In the genomic region with DNA sequence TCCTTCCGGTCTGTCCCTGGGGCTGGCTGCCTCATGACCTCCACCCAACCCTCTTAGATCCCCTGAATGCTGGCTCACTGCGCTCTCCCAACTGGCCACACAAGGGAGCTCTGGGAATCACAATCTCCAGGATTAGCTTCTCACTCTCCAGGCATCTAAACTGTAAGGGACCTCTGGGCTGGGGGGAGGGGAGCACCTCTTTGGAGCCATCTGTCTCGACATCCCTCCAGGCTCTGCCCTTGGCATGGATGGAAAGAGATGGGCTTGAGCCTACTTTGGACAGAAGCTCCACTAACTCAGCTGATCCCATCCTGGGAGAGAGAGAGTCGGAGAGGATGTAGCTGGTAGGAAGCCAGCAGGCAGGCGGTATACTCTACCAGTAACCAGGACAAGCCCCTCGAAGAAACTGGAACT, we compare ENCODE assay signal across 9 mouse cellular contexts. TPM values are rescaled to one million over a fixed set of nuclear protein-coding genes. Genes with fewer than 3 reads are reported as not detected.
A peak's percentile ranks its signal among the peaks of the same experiment; 100 is the strongest.
DNase-seq lines count a peak whose midpoint lies in the region; ATAC-seq lines count a peak whose summit lies in the region.
"Had no signal": no experiment of that assay in that cellular context is flagged by ENCODE, and none has a peak within 500 bp of the region (broad histone marks: within the 10 kb centered on the region; RNA-seq: fewer than 3 reads in every experiment).

No protein-coding gene starts in this region.

- peak overlapping the region; percentile 51 for H3K27ac ChIP-seq in forebrain, embryonic 12.5 days
- peak overlapping the region; percentile 31 for H3K27ac ChIP-seq in hindbrain, embryonic 15.5 days (replicated peaks)
- peak overlapping the region; percentile 11; the same call in 1 of the 2 replicates for H3K27ac ChIP-seq in liver, embryonic 12.5 days
- H3K27ac ChIP-seq: liver, embryonic 13.5 days had no signal

- peaks cover 65% of the 10 kb centered on the region for H3K4me1 ChIP-seq in forebrain, embryonic 12.5 days
- H3K4me1 ChIP-seq in hindbrain, embryonic 15.5 days (replicated peaks) = peaks cover 53% of the 10 kb centered on the region
- peaks cover 53% of the 10 kb centered on the region for H3K4me1 ChIP-seq in liver, embryonic 12.5 days

- no peaks in the 10 kb centered on the region for H3K9me3 ChIP-seq in forebrain, embryonic 12.5 days
- no peaks in the 10 kb centered on the region for H3K9me3 ChIP-seq in hindbrain, embryonic 15.5 days
- no peaks in the 10 kb centered on the region for H3K9me3 ChIP-seq in liver, embryonic 12.5 days (replicated peaks)
- H3K9me3 ChIP-seq: liver, embryonic 13.5 days had no signal

- WGBS in forebrain, embryonic 12.5 days = 52% methylated on average over 6 of the region's 6 CpGs
- WGBS in hindbrain, embryonic 15.5 days = 45% methylated on average over 6 of the region's 6 CpGs
- WGBS in liver, embryonic 12.5 days (ENCODE audit: insufficient replicate concordance) = 21% methylated on average over 6 of the region's 6 CpGs

- H3K9ac ChIP-seq in forebrain, embryonic 12.5 days = no peak overlapping the region
- no peak overlapping the region for H3K9ac ChIP-seq in hindbrain, embryonic 15.5 days
- H3K9ac ChIP-seq in liver, embryonic 12.5 days = no peak overlapping the region
- H3K9ac ChIP-seq: liver, embryonic 13.5 days had no signal

- no peaks in the 10 kb centered on the region for H3K27me3 ChIP-seq in forebrain, embryonic 12.5 days
- no peaks in the 10 kb centered on the region for H3K27me3 ChIP-seq in hindbrain, embryonic 15.5 days
- peaks cover 49% of the 10 kb centered on the region for H3K27me3 ChIP-seq in liver, embryonic 12.5 days (replicated peaks)

- peak; percentile 55 to 56 for DNase-seq in right cerebral cortex, postnatal 10 days (ENCODE audit: low spot score in 2 of 2)
- DNase-seq in right cerebral cortex, postnatal 25 days = no peak
- DNase-seq in retina, postnatal 7 days (ENCODE audit: low read depth, low spot score) = peak; percentile 83
- no peak for DNase-seq in urinary bladder, postnatal 10 days (ENCODE audit: low spot score)
- DNase-seq in urinary bladder, postnatal 36 days (ENCODE audit: low spot score in 2 of 2) = no peak
- DNase-seq: liver, embryonic 13.5 days had no signal

- 0 out of 2 replicates have a peak overlapping the region, but pooled peaks have one; percentile 4 for H3K4me2 ChIP-seq in forebrain, embryonic 12.5 days
- H3K4me2 ChIP-seq in hindbrain, embryonic 15.5 days = no peak overlapping the region
- H3K4me2 ChIP-seq in liver, embryonic 12.5 days = no peak overlapping the region

- H3K36me3 ChIP-seq in forebrain, embryonic 12.5 days (replicated peaks) = peaks cover 25% of the 10 kb centered on the region
- H3K36me3 ChIP-seq in hindbrain, embryonic 15.5 days = peaks cover 23% of the 10 kb centered on the region
- H3K36me3 ChIP-seq in liver, embryonic 12.5 days = peaks cover 20% of the 10 kb centered on the region

- no peak for ATAC-seq in forebrain, embryonic 12.5 days (ENCODE audit: low FRiP score)
- ATAC-seq in hindbrain, embryonic 15.5 days (ENCODE audit: low FRiP score, low read depth) = no peak
- no peak for ATAC-seq in liver, embryonic 12.5 days

- H3K4me3 ChIP-seq in forebrain, embryonic 12.5 days (replicated peaks) = no peak overlapping the region
- H3K4me3 ChIP-seq in hindbrain, embryonic 15.5 days = no peak overlapping the region
- H3K4me3 ChIP-seq in liver, embryonic 12.5 days = no peak overlapping the region
- H3K4me3 ChIP-seq: liver, embryonic 13.5 days had no signal

RNA-seq across cellular contexts. Expression of gene Plxnb2, which starts 1.7 kb away (rescaled TPM):
- 174 and 182 TPM in 2 replicates for polyA plus RNA-seq in forebrain, embryonic 12.5 days (2016; fragmentation: Nextera tagmentation; extraction: Ambion mirVana)
- 90.7 and 105 TPM in 2 replicates for polyA plus RNA-seq in hindbrain, embryonic 15.5 days (2015; fragmentation: Nextera tagmentation; extraction: Ambion mirVana)
- 38.5 and 38.8 TPM in 2 replicates for polyA plus RNA-seq in liver, embryonic 12.5 days (2016; fragmentation: Nextera tagmentation; extraction: Ambion mirVana)

RNA-seq across cellular contexts. Expression of gene Dennd6b, which starts 14.0 kb away (rescaled TPM):
- polyA plus RNA-seq in forebrain, embryonic 12.5 days (2016; fragmentation: Nextera tagmentation; extraction: Ambion mirVana) = 38.8 and 44.0 TPM in 2 replicates
- polyA plus RNA-seq in hindbrain, embryonic 15.5 days (2015; fragmentation: Nextera tagmentation; extraction: Ambion mirVana) = 80.4 and 93.7 TPM in 2 replicates
- polyA plus RNA-seq in liver, embryonic 12.5 days (2016; fragmentation: Nextera tagmentation; extraction: Ambion mirVana) = 5.3 and 5.5 TPM in 2 replicates

RNA-seq across cellular contexts. Expression of gene Ppp6r2, which starts 29.0 kb away (rescaled TPM):
- polyA plus RNA-seq in forebrain, embryonic 12.5 days (2016; fragmentation: Nextera tagmentation; extraction: Ambion mirVana) = 47.1 and 57.2 TPM in 2 replicates
- polyA plus RNA-seq in hindbrain, embryonic 15.5 days (2015; fragmentation: Nextera tagmentation; extraction: Ambion mirVana) = 71.3 and 73.4 TPM in 2 replicates
- 21.4 and 23.9 TPM in 2 replicates for polyA plus RNA-seq in liver, embryonic 12.5 days (2016; fragmentation: Nextera tagmentation; extraction: Ambion mirVana)

RNA-seq across cellular contexts. Expression of gene Mapk11, which starts 32.9 kb away (rescaled TPM):
- polyA plus RNA-seq in forebrain, embryonic 12.5 days (2016; fragmentation: Nextera tagmentation; extraction: Ambion mirVana) = 46.9 and 47.4 TPM in 2 replicates
- 27.3 and 28.3 TPM in 2 replicates for polyA plus RNA-seq in hindbrain, embryonic 15.5 days (2015; fragmentation: Nextera tagmentation; extraction: Ambion mirVana)
- 1.8 TPM in 2 replicates for polyA plus RNA-seq in liver, embryonic 12.5 days (2016; fragmentation: Nextera tagmentation; extraction: Ambion mirVana)

RNA-seq across cellular contexts. Expression of gene Mapk12, which starts 41.8 kb away (rescaled TPM):
- polyA plus RNA-seq in forebrain, embryonic 12.5 days (2016; fragmentation: Nextera tagmentation; extraction: Ambion mirVana) = 14.2 and 16.7 TPM in 2 replicates
- polyA plus RNA-seq in hindbrain, embryonic 15.5 days (2015; fragmentation: Nextera tagmentation; extraction: Ambion mirVana) = 4.2 and 4.6 TPM in 2 replicates
- polyA plus RNA-seq in liver, embryonic 12.5 days (2016; fragmentation: Nextera tagmentation; extraction: Ambion mirVana) = 2.3 and 2.7 TPM in 2 replicates

Comparison
In these comparisons a context has a peak if more than half of its experiments do, and no peak if none do; other contexts are left out.
1. DNase-seq: peak in right cerebral cortex, postnatal 10 days (2 of 2) and retina, postnatal 7 days (single experiment); none in right cerebral cortex, postnatal 25 days (single experiment), urinary bladder, postnatal 10 days (single experiment) and urinary bladder, postnatal 36 days (0 of 2).
2. Peak in every context shown above with its lines, with median percentiles within 50 percentile points of each other: H3K27ac ChIP-seq.